Mouse (Mus musculus) liver, embryonic 11.5 days (tissue): ENCODE data around the gene Npy2r. TPM values are rescaled to one million over a fixed set of nuclear protein-coding genes. Genes with fewer than 3 reads are reported as not detected.

ENCODE experiments used
- ATAC-seq: fragments of 200-750 bp; cut with Nextera tagmentation; replicated peaks from 2 replicates; pipeline ENCODE4 v1.8.0; 2017; ENCODE audit warnings: moderate number of reproducible peaks, mild to moderate bottlenecking, moderate TSS enrichment, moderate library complexity; ENCODE audit not compliant: low FRiP score
- DNase-seq: peaks from one replicate; pipeline ENCODE4 v3.0.0-alpha.2; 2017; ENCODE audit warnings: low spot score
- H3K27ac ChIP-seq: fragments of 300-500 bp; sonication (generic); 2 replicates; pipeline ENCODE4 v1.5.1; 2014; ENCODE audit warnings: mild to moderate bottlenecking, low read depth, low read length, control low read depth
- H3K27me3 ChIP-seq: fragments of 300-500 bp; sonication (generic); replicated peaks from 2 replicates; pipeline ENCODE4 v1.6.1; 2014; ENCODE audit warnings: low read length, mixed read lengths; ENCODE audit not compliant: control insufficient read depth, insufficient read depth
- H3K36me3 ChIP-seq: fragments of 300-500 bp; sonication (generic); 2 replicates; pipeline ENCODE4 v1.6.1; 2014; ENCODE audit warnings: mild to moderate bottlenecking, low read length, moderate library complexity, mixed read lengths; ENCODE audit not compliant: control insufficient read depth, insufficient read depth
- H3K4me1 ChIP-seq: fragments of 300-500 bp; sonication (generic); replicated peaks from 2 replicates; pipeline ENCODE4 v1.6.1; 2014; ENCODE audit warnings: low read length, mixed read lengths; ENCODE audit not compliant: control insufficient read depth, insufficient read depth
- H3K4me2 ChIP-seq: fragments of 300-500 bp; sonication (generic); 2 replicates; pipeline ENCODE4 v1.6.1; 2014; ENCODE audit warnings: mild to moderate bottlenecking, control low read depth, moderate library complexity
- H3K4me3 ChIP-seq: fragments of 300-500 bp; sonication (generic); 2 replicates; pipeline ENCODE4 v1.5.1; 2014; ENCODE audit warnings: low read depth, low read length, control low read depth
- H3K9ac ChIP-seq: fragments of 300-500 bp; sonication (generic); 2 replicates; pipeline ENCODE4 v1.6.1; 2014; ENCODE audit warnings: low read depth, low read length, control low read depth
- H3K9me3 ChIP-seq: fragments of 300-500 bp; sonication (generic); 2 replicates; pipeline ENCODE4 v1.6.1; 2016; ENCODE audit warnings: low read length, inconsistent platforms, mixed read lengths; ENCODE audit not compliant: control insufficient read depth
- WGBS: fragments of 180-500 bp; shearing (Covaris S2); extraction: QIAGEN DNeasy Blood & Tissue Kit; methylation state at CpG from one replicate; pipeline ENCODE4 v1.1.7; 2014; 5-methylcytosine and 5-hydroxymethylcytosine counted together
- polyA plus RNA-seq: library from polyadenylated mRNA; unstranded; fragments of >200 nt; fragmentation: Nextera tagmentation; extraction: Ambion mirVana; gene quantifications from 2 replicates; pipeline ENCODE4 v1.2.1, GENCODE M21; 2014

Gene Npy2r
- polyA plus RNA-seq, result 0.10 and 0.12 TPM in 2 replicates

DNA sequence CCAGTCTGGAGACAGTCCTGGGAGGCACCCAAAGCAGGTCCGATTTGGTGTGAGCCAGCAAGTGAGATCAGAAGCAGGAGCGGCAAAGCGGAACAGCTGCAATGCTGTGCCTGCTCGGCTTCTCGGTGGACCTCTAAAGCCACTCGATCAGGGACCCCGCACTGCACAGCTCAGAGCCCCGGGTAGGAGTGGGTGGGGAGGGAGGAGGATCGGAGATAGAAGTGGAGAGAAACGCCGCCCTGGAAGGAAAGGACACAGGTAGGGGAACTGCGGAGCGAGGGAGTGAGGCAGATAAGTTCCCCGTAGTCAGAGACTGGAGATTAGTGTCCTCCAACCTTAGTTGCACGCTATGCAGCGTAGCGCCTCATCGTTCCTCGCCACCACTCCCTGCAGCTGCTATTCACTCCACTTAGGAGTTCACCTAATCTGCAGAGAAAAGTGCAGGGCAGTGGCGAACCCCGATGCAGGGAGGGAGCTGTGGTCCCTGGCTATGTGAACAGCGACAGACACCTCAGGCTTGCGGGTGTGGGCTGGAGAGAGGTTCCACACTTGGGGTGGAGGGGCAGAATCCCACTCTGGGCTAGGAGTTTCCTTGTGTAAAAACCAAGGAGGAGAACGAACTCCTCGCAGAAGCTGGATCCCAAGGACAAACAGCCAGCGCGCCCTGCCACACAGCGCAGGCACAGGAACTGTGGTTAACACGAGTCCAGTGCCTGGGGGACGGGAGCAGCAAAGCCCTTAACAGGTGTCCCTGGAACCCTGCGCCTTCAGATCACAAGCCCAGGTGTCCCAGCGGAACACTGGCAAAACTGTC lies at the start of gene Npy2r:
Npy2r (minus strand) TSS at position 177 of the 814 bp plus-strand sequence.
- under 1% methylated on average over 32 of the region's 32 CpGs for WGBS
- no peak within 1 kb of the TSS for H3K27ac ChIP-seq
- H3K27me3 ChIP-seq, result peaks cover 14% of the 10 kb centered on the region
- peak; percentile 45 for ATAC-seq
- H3K9ac ChIP-seq, result no peak within 1 kb of the TSS
- H3K4me1 ChIP-seq, result no peaks in the 10 kb centered on the region
- peak; percentile 40 for DNase-seq
- peak within 1 kb of the TSS; percentile 42 for H3K4me3 ChIP-seq
- peak within 1 kb of the TSS; percentile 77 for H3K4me2 ChIP-seq
- H3K36me3 ChIP-seq, result no peaks in the 10 kb centered on the region
- H3K9me3 ChIP-seq, result no peaks in the 10 kb centered on the region

DNA sequence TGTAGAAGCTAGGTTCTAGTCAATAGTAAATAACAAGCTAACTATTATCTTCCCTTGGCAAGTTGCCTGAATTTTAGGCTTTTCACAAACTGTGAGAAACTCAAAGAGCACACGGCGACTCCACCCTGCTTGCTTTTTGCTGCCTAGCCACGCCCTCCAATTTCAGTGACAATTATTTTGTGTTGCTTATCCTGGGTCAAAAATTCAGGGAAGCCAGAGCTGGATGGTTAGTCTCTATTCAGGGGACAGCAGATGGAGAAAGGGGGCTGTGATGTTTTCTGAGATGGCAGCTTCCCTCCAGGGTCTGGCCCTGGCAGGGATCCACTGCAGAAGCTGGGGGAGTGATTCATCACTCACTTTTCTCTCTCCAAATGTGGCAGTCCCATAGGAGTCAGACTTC lies 9.9 kb upstream of the Npy2r start:
- Histone ChIP-seq H3K9me3 (no peaks in the 10 kb centered on the region), H3K27ac (no peak overlapping the region), H3K4me1 (no peaks in the 10 kb centered on the region), H3K4me3 (no peak overlapping the region), H3K4me2 (no peak overlapping the region), H3K9ac (no peak overlapping the region), H3K36me3 (no peaks in the 10 kb centered on the region), H3K27me3 (no peaks in the 10 kb centered on the region)
- DNase-seq (no peak), ATAC-seq (no peak)
- WGBS, result 74% methylated on average over 3 of the region's 3 CpGs

DNA sequence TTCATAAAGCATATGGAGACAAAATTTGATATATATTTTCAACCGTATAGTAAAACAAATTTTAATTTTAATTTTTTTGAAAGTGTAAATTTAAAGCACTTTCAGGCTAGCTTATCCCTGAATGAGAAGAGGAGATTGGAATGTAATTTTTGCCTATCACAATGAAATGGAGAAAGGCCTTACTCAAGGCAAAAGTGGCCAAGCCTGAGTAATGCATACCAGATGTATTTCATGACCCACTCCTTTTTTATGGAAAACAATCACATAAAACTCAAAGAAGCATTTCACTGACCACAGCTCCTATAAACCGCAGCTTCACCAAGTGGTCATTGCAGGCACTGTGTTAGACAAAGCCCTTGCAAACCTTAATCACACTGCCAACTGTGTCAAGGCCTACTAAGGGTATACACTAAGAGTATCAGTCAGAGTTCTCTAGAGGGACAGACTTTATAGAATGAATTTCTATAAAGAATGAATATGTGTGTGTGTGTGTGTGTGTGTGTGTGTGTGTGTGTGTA lies 8.5 kb upstream of the Npy2r start:
- DNase-seq (no peak), ATAC-seq (no peak)
- H3K4me1 ChIP-seq, result no peaks in the 10 kb centered on the region
- no peak overlapping the region for H3K4me3 ChIP-seq
- H3K27me3 ChIP-seq, result no peaks in the 10 kb centered on the region
- no peaks in the 10 kb centered on the region for H3K36me3 ChIP-seq
- H3K9ac ChIP-seq, result no peak overlapping the region
- 71% methylated on average over 2 of the region's 2 CpGs for WGBS
- no peaks in the 10 kb centered on the region for H3K9me3 ChIP-seq
- no peak overlapping the region for H3K27ac ChIP-seq
- H3K4me2 ChIP-seq, result no peak overlapping the region

DNA sequence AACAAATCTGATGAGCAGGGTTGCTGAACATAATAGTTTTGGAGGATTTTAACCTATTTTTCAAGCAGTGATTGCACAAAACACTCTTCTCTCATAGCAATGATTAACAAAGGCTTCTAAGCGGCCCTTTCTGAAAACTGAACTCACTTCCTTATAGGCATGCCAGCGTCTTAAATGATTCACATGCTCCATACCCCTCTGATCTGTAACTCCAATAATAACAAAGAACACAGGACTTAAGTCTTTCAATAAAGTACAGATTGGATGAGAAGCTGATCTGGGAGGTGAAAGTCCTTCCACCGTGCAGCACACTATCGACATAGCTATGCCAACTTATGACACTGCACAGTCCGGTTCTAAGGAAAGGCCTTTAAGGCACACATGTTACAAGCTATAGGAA lies 2.0 kb upstream of the Npy2r start:
- no peak for DNase-seq
- no peaks in the 10 kb centered on the region for H3K36me3 ChIP-seq
- H3K4me3 ChIP-seq, result no peak overlapping the region
- no peak overlapping the region for H3K4me2 ChIP-seq
- no peak overlapping the region for H3K27ac ChIP-seq
- no peaks in the 10 kb centered on the region for H3K4me1 ChIP-seq
- ATAC-seq, result no peak
- no peak overlapping the region for H3K9ac ChIP-seq
- peaks cover 14% of the 10 kb centered on the region for H3K27me3 ChIP-seq
- no peaks in the 10 kb centered on the region for H3K9me3 ChIP-seq
- 82% methylated on average over 5 of the region's 5 CpGs for WGBS

DNA sequence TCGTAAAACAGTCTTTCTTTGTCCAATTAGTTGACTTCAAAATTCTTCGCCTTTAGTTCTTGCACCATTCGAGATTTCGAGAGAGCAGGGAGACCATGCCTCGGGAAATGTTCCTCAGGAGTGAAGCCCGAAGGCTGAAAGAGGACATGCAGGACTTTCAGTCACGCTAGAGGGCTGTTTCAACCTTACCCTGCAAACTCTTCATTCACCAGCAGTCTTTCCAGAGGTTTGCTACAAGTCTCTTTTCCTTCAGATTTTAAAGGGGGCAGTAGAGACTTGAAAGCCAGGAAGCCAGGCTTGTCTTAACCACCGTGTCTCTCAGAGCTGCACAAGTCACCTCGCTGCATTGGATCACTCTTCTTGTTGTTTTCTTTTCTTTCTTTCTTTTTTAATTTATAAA lies 869 bp upstream of the Npy2r start:
- peak overlapping the region; percentile 77 for H3K4me2 ChIP-seq
- no peak for ATAC-seq
- peaks cover 14% of the 10 kb centered on the region for H3K27me3 ChIP-seq
- no peaks in the 10 kb centered on the region for H3K36me3 ChIP-seq
- no peak overlapping the region for H3K9ac ChIP-seq
- no peaks in the 10 kb centered on the region for H3K9me3 ChIP-seq
- no peaks in the 10 kb centered on the region for H3K4me1 ChIP-seq
- no peak overlapping the region for H3K27ac ChIP-seq
- H3K4me3 ChIP-seq, result peak overlapping the region; percentile 42
- no peak for DNase-seq
- 10% methylated on average over 9 of the region's 9 CpGs for WGBS

DNA sequence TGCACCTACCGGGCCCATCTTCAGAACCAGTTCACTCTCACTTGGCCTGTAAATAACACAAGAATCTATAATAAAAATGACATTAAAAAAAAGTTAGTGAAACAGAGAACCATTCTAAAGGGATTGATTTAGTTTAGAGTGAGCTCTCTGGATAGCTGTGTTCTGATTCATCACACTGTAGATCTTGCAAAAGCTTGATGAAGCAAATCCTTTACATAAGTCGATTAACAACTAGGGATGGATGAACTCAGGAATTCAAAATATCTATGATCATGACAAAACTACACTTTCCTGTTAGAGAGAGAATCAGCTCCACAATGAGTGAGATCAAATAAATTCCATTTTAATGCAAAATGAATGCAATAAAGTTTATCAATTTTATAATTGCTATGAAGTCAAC lies 6.4 kb downstream of the Npy2r start:
- 86% methylated on average over 2 of the region's 2 CpGs for WGBS

DNA sequence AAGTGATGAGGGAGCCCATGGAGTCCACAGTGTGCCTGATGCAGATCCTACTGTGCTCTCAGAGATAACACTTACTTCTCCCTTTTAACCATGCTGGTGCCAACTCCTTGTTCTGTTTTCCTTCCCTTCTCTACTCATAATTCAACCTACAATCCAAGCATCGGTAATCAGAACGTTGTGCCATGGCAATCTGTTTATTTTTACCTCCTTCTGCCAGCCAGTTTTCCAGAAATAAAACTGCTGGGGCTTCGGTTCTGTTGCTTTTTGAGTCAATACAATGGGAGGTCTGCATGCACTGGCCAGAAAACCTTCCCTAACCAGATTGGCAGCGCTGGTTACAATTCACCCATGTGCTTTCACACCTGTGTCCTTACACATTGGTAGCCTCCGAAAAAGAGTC lies 7.9 kb downstream of the Npy2r start:
- Histone ChIP-seq H3K36me3 (no peaks in the 10 kb centered on the region), H3K4me1 (no peaks in the 10 kb centered on the region), H3K4me3 (no peak overlapping the region), H3K9ac (no peak overlapping the region), H3K4me2 (no peak overlapping the region), H3K27me3 (no peaks in the 10 kb centered on the region), H3K27ac (no peak overlapping the region), H3K9me3 (no peaks in the 10 kb centered on the region)
- 67% methylated on average over 5 of the region's 5 CpGs for WGBS
- DNase-seq (no peak), ATAC-seq (no peak)

More for the DNA sequence above, 6.4 kb downstream of the Npy2r start:
- H3K4me1 ChIP-seq, result no peaks in the 10 kb centered on the region
- no peak for ATAC-seq
- no peaks in the 10 kb centered on the region for H3K36me3 ChIP-seq
- H3K9ac ChIP-seq, result no peak overlapping the region
- no peaks in the 10 kb centered on the region for H3K9me3 ChIP-seq
- no peak overlapping the region for H3K27ac ChIP-seq
- peaks cover under 1% of the 10 kb centered on the region; the same call in 1 of the 2 replicates for H3K27me3 ChIP-seq
- H3K4me2 ChIP-seq, result no peak overlapping the region
- H3K4me3 ChIP-seq, result no peak overlapping the region
- DNase-seq, result no peak

DNA sequence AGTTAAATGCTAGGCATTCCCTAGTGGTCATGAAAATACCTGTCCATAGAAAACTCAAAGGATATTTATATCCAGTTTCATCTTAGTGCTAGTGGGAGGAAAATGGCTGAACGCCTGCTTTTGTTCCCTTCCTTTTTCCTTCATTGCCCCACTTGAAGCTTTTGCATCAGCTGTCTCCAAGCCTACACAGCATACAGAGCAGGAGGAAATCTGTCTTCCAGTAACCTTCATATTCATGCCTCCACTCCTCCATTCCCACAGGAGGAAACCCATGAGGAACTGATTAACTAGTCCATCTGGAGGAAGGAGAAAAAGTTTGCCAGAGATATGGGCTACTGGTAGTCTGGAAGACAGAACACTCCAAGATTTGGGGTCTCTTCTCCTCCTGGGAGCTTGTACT lies 23.1 kb downstream of the Npy2r start:
- Histone ChIP-seq H3K9me3 (no peaks in the 10 kb centered on the region), H3K4me3 (no peak overlapping the region), H3K36me3 (no peaks in the 10 kb centered on the region), H3K27me3 (no peaks in the 10 kb centered on the region), H3K27ac (no peak overlapping the region), H3K4me1 (no peaks in the 10 kb centered on the region), H3K4me2 (no peak overlapping the region), H3K9ac (no peak overlapping the region)
- no peak for DNase-seq
- WGBS, result 72% methylated on average over 1 of the region's 1 CpGs
- no peak for ATAC-seq

DNA sequence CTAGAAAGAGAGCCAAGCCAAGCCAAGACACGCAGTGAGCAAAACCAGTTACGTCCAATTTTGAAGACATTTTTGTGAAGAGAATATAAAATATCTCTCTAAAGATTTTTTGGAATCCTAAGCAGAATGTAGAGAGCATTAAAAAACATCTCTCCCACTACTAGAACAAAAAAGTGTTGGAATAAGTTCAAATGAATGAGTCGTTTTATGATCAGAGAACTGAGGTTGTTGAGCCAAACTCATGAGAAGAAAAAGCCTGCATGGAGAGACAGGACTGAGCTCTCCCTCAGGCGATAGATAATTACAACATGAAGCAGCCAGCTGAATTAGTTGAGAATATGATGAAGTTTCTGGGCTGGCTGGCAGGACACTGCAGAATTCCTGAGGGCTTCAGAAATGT lies 49.9 kb downstream of the Npy2r start:
- no peak for ATAC-seq
- H3K4me3 ChIP-seq, result no peak overlapping the region
- H3K4me2 ChIP-seq, result no peak overlapping the region
- no peaks in the 10 kb centered on the region for H3K36me3 ChIP-seq
- H3K27me3 ChIP-seq, result no peaks in the 10 kb centered on the region
- H3K4me1 ChIP-seq, result no peaks in the 10 kb centered on the region
- H3K9ac ChIP-seq, result no peak overlapping the region
- no peak overlapping the region for H3K27ac ChIP-seq
- no peaks in the 10 kb centered on the region for H3K9me3 ChIP-seq
- DNase-seq, result no peak
- 81% methylated on average over 4 of the region's 4 CpGs for WGBS
